Mouse (Mus musculus): ENCODE measurements at regions not wholly inside any gene's neighbourhood (a gene's known extent, or its start where the extent isn't known, plus 50 kb on each side); places are given as distances from the start of the nearest gene placed in this dataset.

DNA sequence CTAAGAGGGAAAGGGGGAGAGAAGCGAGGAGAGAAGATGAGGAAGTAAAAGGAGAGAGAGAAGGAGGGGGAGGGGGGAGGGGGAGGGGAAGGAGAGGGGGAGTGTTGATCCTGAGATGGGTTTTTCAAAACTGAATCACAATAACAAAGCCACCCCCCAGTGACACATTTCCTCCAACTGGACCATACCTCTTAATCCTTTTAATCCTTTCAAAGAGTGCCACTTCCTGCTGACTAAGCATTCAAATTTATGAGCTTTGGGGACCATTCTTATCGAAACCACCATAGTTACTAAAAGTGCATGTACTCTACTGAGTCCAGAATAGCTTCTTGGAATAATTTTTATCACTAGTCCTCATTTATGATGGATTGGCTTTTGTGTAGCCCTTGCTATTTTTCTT, 480.4 kb downstream of the Fgf9 start:
- Histone ChIP-seq H3K27me3 (replicated peaks) (no peaks in the 10 kb centered on the region), H3K4me1 (ENCODE audit: control insufficient read depth in 1 of 2, insufficient read depth in 2 of 2) (peaks cover 0 to 15% of the 10 kb centered on the region in 2 experiments; a peak in 2 of 4 replicates), H3K36me3 (replicated peaks in 1 of 2; ENCODE audit: control insufficient read depth in 1 of 2, insufficient read depth in 1 of 2, low read length in 1 of 2) (no peaks in the 10 kb centered on the region), H3K9me3 (replicated peaks; ENCODE audit: low read length) (no peaks in the 10 kb centered on the region), H3K4me2 (ENCODE audit: insufficient read depth, low read depth, poor library complexity, severe bottlenecking) (no peak overlapping the region), H3K9ac (ENCODE audit: insufficient read depth, low read depth) (no peak overlapping the region), H3K4me3 (replicated peaks in 1 of 3; ENCODE audit: low read depth in 2 of 3, low read length in 2 of 3, poor library complexity in 1 of 3) (no peak overlapping the region), H3K27ac (ENCODE audit: insufficient read depth, low read depth) (no peak overlapping the region), H3K79me2 (replicated peaks; ENCODE audit: control insufficient read depth, extremely low read depth, insufficient read depth, poor library complexity, severe bottlenecking) (no peaks in the 10 kb centered on the region)
- 0 out of 2 replicates have a peak, but pooled peaks have one; percentile 18 for TF ChIP-seq CHD2 (IDR thresholded peaks at IDR 0.05; ENCODE audit: low read length)
- TF ChIP-seq MAFK (IDR thresholded peaks at IDR 0.05; ENCODE audit: insufficient replicate concordance, low read length): peak; percentile 59; the same call in 1 of the 2 replicates
- TF ChIP-seq PAX5 (IDR thresholded peaks at IDR 0.05; ENCODE audit: low read length): no peak
- DNase-seq (ENCODE audit: extremely low read depth): no peak
- in situ Hi-C loops (cut with MboI; ENCODE audit: low pct_ligation_motif_present, low pct_unique_long_range_greater_than_20kb, low sequenced_read_pairs) (no loop called here), dilution Hi-C loops (cut with MboI; ENCODE audit: extremely low pct_ligation_motif_present, extremely low pct_unique_long_range_greater_than_20kb, low sequenced_read_pairs) (no loop called here)

DNA sequence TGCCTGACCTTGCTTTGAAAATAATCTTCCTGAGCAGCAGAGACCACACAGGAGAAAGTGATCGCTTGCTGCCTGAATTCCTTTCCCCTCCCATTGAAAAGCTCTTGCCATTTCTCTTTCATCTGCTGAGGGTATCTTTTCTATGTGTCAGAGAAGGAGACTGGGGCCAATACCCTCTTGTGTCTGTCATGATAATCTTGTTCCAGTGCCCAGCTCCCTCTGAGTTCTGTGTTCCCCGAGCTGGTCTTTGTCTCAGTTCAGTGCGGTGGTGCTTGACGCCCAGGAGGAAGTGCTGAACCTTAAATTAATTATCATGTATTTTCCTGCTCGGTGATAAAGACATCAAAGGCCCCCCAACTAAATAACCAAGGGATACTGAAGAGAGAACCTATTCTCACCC, 475.4 kb downstream of the Fgf9 start:
- no peak overlapping the region for H3K4me3 ChIP-seq (replicated peaks in 1 of 3; ENCODE audit: low read depth in 2 of 3, low read length in 2 of 3, poor library complexity in 1 of 3)
- no peaks in the 10 kb centered on the region for H3K27me3 ChIP-seq (replicated peaks)
- dilution Hi-C loops (cut with MboI; ENCODE audit: extremely low pct_ligation_motif_present, extremely low pct_unique_long_range_greater_than_20kb, low sequenced_read_pairs) (no loop called here), in situ Hi-C loops (cut with MboI; ENCODE audit: low pct_ligation_motif_present, low pct_unique_long_range_greater_than_20kb, low sequenced_read_pairs) (no loop called here)
- no peaks in the 10 kb centered on the region for H3K79me2 ChIP-seq (replicated peaks; ENCODE audit: control insufficient read depth, extremely low read depth, insufficient read depth, poor library complexity, severe bottlenecking)
- DNase-seq (ENCODE audit: extremely low read depth): peak; percentile 31
- H3K4me2 ChIP-seq (ENCODE audit: insufficient read depth, low read depth, poor library complexity, severe bottlenecking): 0 out of 2 replicates have a peak overlapping the region, but pooled peaks have one; percentile 2
- H3K4me1 ChIP-seq (ENCODE audit: control insufficient read depth in 1 of 2, insufficient read depth in 2 of 2): peaks cover 0 to 20% of the 10 kb centered on the region in 2 experiments; a peak in 2 of 4 replicates
- TF ChIP-seq MAX (IDR thresholded peaks at IDR 0.05; ENCODE audit: low read length): no peak
- TF ChIP-seq ZMIZ1 (IDR thresholded peaks at IDR 0.05; ENCODE audit: low read depth, low read length): no peak
- no peak for TF ChIP-seq GABPA (IDR thresholded peaks at IDR 0.05; ENCODE audit: insufficient replicate concordance, low read depth, low read length)
- no peak for TF ChIP-seq BHLHE40 (IDR thresholded peaks at IDR 0.05; ENCODE audit: low read depth, low read length)
- TF ChIP-seq SIN3A (IDR thresholded peaks at IDR 0.05; ENCODE audit: low read length): no peak
- no peak for TF ChIP-seq RCOR1 (conservative IDR thresholded peaks at IDR 0.05; ENCODE audit: low read depth, low read length)
- TF ChIP-seq USF1 (IDR thresholded peaks at IDR 0.05; ENCODE audit: low read depth, low read length): no peak
- no peak for TF ChIP-seq KAT2A (IDR thresholded peaks at IDR 0.05; ENCODE audit: insufficient replicate concordance, low read length)
- no peak for TF ChIP-seq NELFE (IDR thresholded peaks at IDR 0.05; ENCODE audit: low read depth, low read length)
- TF ChIP-seq MYC (IDR thresholded peaks at IDR 0.05; ENCODE audit: low read depth, low read length): no peak
- TF ChIP-seq ELF1 (IDR thresholded peaks at IDR 0.05; ENCODE audit: low read depth, low read length): no peak
- TF ChIP-seq CHD2 (IDR thresholded peaks at IDR 0.05; ENCODE audit: low read length): no peak
- no peak for TF ChIP-seq MXI1 (IDR thresholded peaks at IDR 0.05; ENCODE audit: low read depth, low read length)
- no peak for TF ChIP-seq RAD21 (IDR thresholded peaks at IDR 0.05; ENCODE audit: low read depth, low read length)
- TF ChIP-seq E2F4 (IDR thresholded peaks at IDR 0.05; ENCODE audit: insufficient replicate concordance, low read depth, low read length): no peak
- TF ChIP-seq CTCF (conservative IDR thresholded peaks at IDR 0.05 in 1 of 2, IDR thresholded peaks at IDR 0.05 in 1 of 2; ENCODE audit: low read depth in 2 of 2, low read length in 2 of 2): no peak
- no peak for TF ChIP-seq EP300 (IDR thresholded peaks at IDR 0.05; ENCODE audit: low read length)
- TF ChIP-seq CHD1 (IDR thresholded peaks at IDR 0.05; ENCODE audit: low read depth, low read length): no peak
- H3K9ac ChIP-seq (ENCODE audit: insufficient read depth, low read depth): no peak overlapping the region
- H3K27ac ChIP-seq (ENCODE audit: insufficient read depth, low read depth): no peak overlapping the region
- no peaks in the 10 kb centered on the region for H3K9me3 ChIP-seq (replicated peaks; ENCODE audit: low read length)
- H3K36me3 ChIP-seq (replicated peaks in 1 of 2; ENCODE audit: control insufficient read depth in 1 of 2, insufficient read depth in 1 of 2, low read length in 1 of 2): no peaks in the 10 kb centered on the region

Data from CH12.LX (cell line).